Mouse (Mus musculus) heart, embryonic 12.5 days (tissue): ENCODE measurements around the gene Zfp280b. TPM values are rescaled to one million over a fixed set of nuclear protein-coding genes. Genes with fewer than 3 reads are reported as not detected.

Source experiments
- ATAC-seq: fragments of 200-750 bp; cut with Nextera tagmentation; 2 replicates; pipeline ENCODE4 v1.8.0; 2017; ENCODE audit warnings: moderate TSS enrichment, moderate library complexity; ENCODE audit not compliant: insufficient number of reproducible peaks, low FRiP score
- H3K27ac ChIP-seq: fragments of 300-500 bp; sonication (generic); 2 replicates; pipeline ENCODE4 v1.5.1; 2016; ENCODE audit warnings: mild to moderate bottlenecking, moderate library complexity; ENCODE audit not compliant: poor library complexity, severe bottlenecking
- H3K27me3 ChIP-seq: fragments of 300-500 bp; sonication (generic); replicated peaks from 2 replicates; pipeline ENCODE4 v1.6.1; 2016; ENCODE audit warnings: mild to moderate bottlenecking, moderate library complexity
- H3K36me3 ChIP-seq: fragments of 300-500 bp; sonication (generic); 2 replicates; pipeline ENCODE4 v1.6.1; 2016; ENCODE audit warnings: mild to moderate bottlenecking, moderate library complexity
- H3K4me1 ChIP-seq: fragments of 300-500 bp; sonication (generic); replicated peaks from 2 replicates; pipeline ENCODE4 v1.6.1; 2016; ENCODE audit warnings: mild to moderate bottlenecking
- H3K4me2 ChIP-seq: fragments of 300-500 bp; sonication (generic); 2 replicates; pipeline ENCODE4 v1.6.1; 2016; ENCODE audit warnings: mild to moderate bottlenecking, moderate library complexity
- H3K4me3 ChIP-seq: fragments of 300-500 bp; sonication (generic); 2 replicates; pipeline ENCODE4 v1.5.1; 2016; ENCODE audit warnings: mild to moderate bottlenecking
- H3K9ac ChIP-seq: fragments of 300-500 bp; sonication (generic); 2 replicates; pipeline ENCODE4 v1.6.1; 2016; ENCODE audit warnings: mild to moderate bottlenecking, moderate library complexity
- H3K9me3 ChIP-seq: fragments of 300-500 bp; sonication (generic); replicated peaks from 2 replicates; pipeline ENCODE4 v1.6.1; 2016; ENCODE audit warnings: mild to moderate bottlenecking, moderate library complexity
- WGBS: fragments of 180-500 bp; shearing (Covaris S2); methylation state at CpG from one replicate; pipeline ENCODE4 v1.1.7; 2016; 5-methylcytosine and 5-hydroxymethylcytosine counted together
- polyA plus RNA-seq: library from polyadenylated mRNA; unstranded; fragments of >200 nt; fragmentation: Nextera tagmentation; extraction: Ambion mirVana; gene quantifications from 2 replicates; pipeline ENCODE4 v1.2.1, GENCODE M21; 2016

Zfp280b gene
- polyA plus RNA-seq, 1 experiment from 2014 or later = 19.7 TPM

GRCm38 (mm10) chr10:76009812-76010211 is 22.6 kb upstream of the Zfp280b start:
- ATAC-seq = no peak
- Histone ChIP-seq H3K36me3 (no peaks in the 10 kb centered on the region), H3K9me3 (no peaks in the 10 kb centered on the region), H3K4me2 (no peak overlapping the region), H3K4me1 (no peaks in the 10 kb centered on the region), H3K4me3 (no peak overlapping the region), H3K27ac (no peak overlapping the region), H3K27me3 (no peaks in the 10 kb centered on the region), H3K9ac (no peak overlapping the region)
- 79% methylated on average over 3 of the region's 3 CpGs for WGBS

- Histone ChIP-seq H3K27ac (no peak overlapping the region), H3K27me3 (no peaks in the 10 kb centered on the region), H3K9me3 (0 out of 2 replicates have a peak, but pooled peaks cover 4% of the 10 kb centered on the region), H3K9ac (no peak overlapping the region), H3K4me3 (no peak overlapping the region), H3K4me1 (no peaks in the 10 kb centered on the region), H3K36me3 (no peaks in the 10 kb centered on the region), H3K4me2 (no peak overlapping the region)
- ATAC-seq = no peak
- 72% methylated on average over 6 of the region's 6 CpGs for WGBS
These were observed 19.5 kb upstream of the Zfp280b start for GRCm38 (mm10) chr10:76012922-76013321.

GRCm38 (mm10) chr10:76016886-76017285 is 15.6 kb upstream of the Zfp280b start:
- H3K27me3 ChIP-seq = no peaks in the 10 kb centered on the region
- no peaks in the 10 kb centered on the region for H3K36me3 ChIP-seq
- WGBS = 86% methylated on average over 3 of the region's 3 CpGs
- no peak overlapping the region for H3K4me2 ChIP-seq
- no peak for ATAC-seq
- H3K4me3 ChIP-seq = no peak overlapping the region
- H3K4me1 ChIP-seq = no peaks in the 10 kb centered on the region
- no peak overlapping the region for H3K9ac ChIP-seq
- H3K9me3 ChIP-seq = 0 out of 2 replicates have a peak, but pooled peaks cover 4% of the 10 kb centered on the region
- no peak overlapping the region for H3K27ac ChIP-seq

GRCm38 (mm10) chr10:76021728-76022127 is 10.7 kb upstream of the Zfp280b start:
- Histone ChIP-seq H3K27ac (no peak overlapping the region), H3K9me3 (peaks cover 11% of the 10 kb centered on the region), H3K4me1 (no peaks in the 10 kb centered on the region), H3K27me3 (no peaks in the 10 kb centered on the region), H3K4me2 (no peak overlapping the region), H3K4me3 (no peak overlapping the region), H3K36me3 (no peaks in the 10 kb centered on the region), H3K9ac (no peak overlapping the region)
- WGBS = 47% methylated on average over 3 of the region's 3 CpGs
- no peak for ATAC-seq

GRCm38 (mm10) chr10:76023921-76024320 is 8.5 kb upstream of the Zfp280b start:
- 83% methylated on average over 6 of the region's 6 CpGs for WGBS
- no peaks in the 10 kb centered on the region for H3K27me3 ChIP-seq
- peaks cover 11% of the 10 kb centered on the region for H3K9me3 ChIP-seq
- no peak overlapping the region for H3K4me2 ChIP-seq
- no peaks in the 10 kb centered on the region for H3K36me3 ChIP-seq
- H3K27ac ChIP-seq = no peak overlapping the region
- peaks cover 13% of the 10 kb centered on the region for H3K4me1 ChIP-seq
- ATAC-seq = no peak
- H3K4me3 ChIP-seq = no peak overlapping the region
- H3K9ac ChIP-seq = no peak overlapping the region

GRCm38 (mm10) chr10:76025470-76026190 is 6.8 kb upstream of the Zfp280b start:
- Histone ChIP-seq H3K9me3 (peaks cover 11% of the 10 kb centered on the region), H3K27me3 (no peaks in the 10 kb centered on the region), H3K36me3 (no peaks in the 10 kb centered on the region), H3K9ac (no peak overlapping the region), H3K4me3 (no peak overlapping the region), H3K4me2 (no peak overlapping the region), H3K27ac (no peak overlapping the region), H3K4me1 (peaks cover 13% of the 10 kb centered on the region)
- 91% methylated on average over 10 of the region's 10 CpGs for WGBS
- ATAC-seq = no peak

- peaks cover 11% of the 10 kb centered on the region for H3K9me3 ChIP-seq
- ATAC-seq = no peak
- H3K4me1 ChIP-seq = peaks cover 13% of the 10 kb centered on the region
- H3K36me3 ChIP-seq = no peaks in the 10 kb centered on the region
- H3K4me3 ChIP-seq = no peak overlapping the region
- H3K4me2 ChIP-seq = 0 out of 2 replicates have a peak overlapping the region, but pooled peaks have one; percentile 10
- 54% methylated on average over 12 of the region's 12 CpGs for whole genome bisulfite sequencing
- H3K9ac ChIP-seq = no peak overlapping the region
- H3K27ac ChIP-seq = no peak overlapping the region
- no peaks in the 10 kb centered on the region for H3K27me3 ChIP-seq
These were observed 5.1 kb upstream of the Zfp280b start for GRCm38 (mm10) chr10:76027127-76028015.

- Histone ChIP-seq H3K36me3 (no peaks in the 10 kb centered on the region), H3K4me1 (peaks cover 13% of the 10 kb centered on the region), H3K9ac (no peak overlapping the region), H3K4me2 (0 out of 2 replicates have a peak overlapping the region, but pooled peaks have one; percentile 10), H3K27me3 (no peaks in the 10 kb centered on the region), H3K9me3 (peaks cover 11% of the 10 kb centered on the region), H3K27ac (no peak overlapping the region), H3K4me3 (no peak overlapping the region)
- ATAC-seq = no peak
- 28% methylated on average over 4 of the region's 4 CpGs for WGBS
These were observed 4.5 kb upstream of the Zfp280b start for GRCm38 (mm10) chr10:76028016-76028366.

- no peaks in the 10 kb centered on the region for H3K36me3 ChIP-seq
- no peak for ATAC-seq
- 64% methylated on average over 9 of the region's 9 CpGs for WGBS
- H3K27ac ChIP-seq = no peak overlapping the region
- H3K4me1 ChIP-seq = peaks cover 17% of the 10 kb centered on the region
- H3K9ac ChIP-seq = no peak overlapping the region
- H3K27me3 ChIP-seq = no peaks in the 10 kb centered on the region
- H3K4me2 ChIP-seq = no peak overlapping the region
- peaks cover 11% of the 10 kb centered on the region for H3K9me3 ChIP-seq
- no peak overlapping the region for H3K4me3 ChIP-seq
These were observed 4.1 kb upstream of the Zfp280b start for GRCm38 (mm10) chr10:76028396-76028795.

GRCm38 (mm10) chr10:76029276-76029675 is 3.2 kb upstream of the Zfp280b start:
- peaks cover 23% of the 10 kb centered on the region for H3K4me1 ChIP-seq
- no peak for ATAC-seq
- H3K36me3 ChIP-seq = no peaks in the 10 kb centered on the region

GRCm38 (mm10) chr10:76030496-76030895 is 2.0 kb upstream of the Zfp280b start:
- no peaks in the 10 kb centered on the region for H3K9me3 ChIP-seq
- no peak overlapping the region for H3K4me2 ChIP-seq
- H3K4me3 ChIP-seq = no peak overlapping the region
- peaks cover 7% of the 10 kb centered on the region; the same call in 1 of the 2 replicates for H3K36me3 ChIP-seq
- no peak overlapping the region for H3K27ac ChIP-seq
- no peak overlapping the region for H3K9ac ChIP-seq
- H3K27me3 ChIP-seq = no peaks in the 10 kb centered on the region
- WGBS = 61% methylated on average over 5 of the region's 5 CpGs
- no peak for ATAC-seq
- H3K4me1 ChIP-seq = peaks cover 23% of the 10 kb centered on the region

More at GRCm38 (mm10) chr10:76029276-76029675, 3.2 kb upstream of the Zfp280b start:
- Histone ChIP-seq H3K9me3 (peaks cover 6% of the 10 kb centered on the region), H3K4me2 (no peak overlapping the region), H3K27ac (no peak overlapping the region), H3K9ac (no peak overlapping the region), H3K27me3 (no peaks in the 10 kb centered on the region), H3K4me3 (no peak overlapping the region)
- 68% methylated on average over 5 of the region's 5 CpGs for WGBS
